Mouse (Mus musculus): ENCODE measurements around the gene Gm8212. TPM values are rescaled to one million over a fixed set of nuclear protein-coding genes. Genes with fewer than 3 reads are reported as not detected.

The Gm8212 gene
- polyA plus RNA-seq (2017; shearing (Covaris generic)) = under 1 TPM in 1 of 2 experiments, not detected in 1; 0.92 TPM

GRCm38 (mm10) chr14:44197361-44197760 lies at the start of gene Gm8212:
Gm8212 (plus strand) TSS chr14:44197661.

GRCm38 (mm10) chr14:44213154-44213553 lies 15.7 kb downstream of the Gm8212 start, which contains the start of gene 4930503E14Rik:
4930503E14Rik (minus strand) TSS chr14:44213254.

Other genes with a start within 250 kb of the Gm8212 start
- gene Ang5, start 240.6 kb upstream of the Gm8212 start, polyA plus RNA-seq (2017; shearing (Covaris generic)) = not detected
- not detected for gene Ang6, start 195.4 kb upstream of the Gm8212 start, polyA plus RNA-seq (2017; shearing (Covaris generic))
- gene Ear2, start 95.0 kb upstream of the Gm8212 start, polyA plus RNA-seq (2017; shearing (Covaris generic)) = 1 to 10 TPM in 1 of 2 experiments, not detected in 1; 4.4 TPM
- gene Gm3327, start 73.8 kb upstream of the Gm8212 start, polyA plus RNA-seq (2017; shearing (Covaris generic)) = not detected
- gene 4930503E14Rik, start 15.6 kb downstream of the Gm8212 start, polyA plus RNA-seq (2017; shearing (Covaris generic)) = under 1 TPM in 1 of 2 experiments, not detected in 1; 0.76 TPM
- under 1 TPM in 1 of 2 experiments, not detected in 1; 0.70 TPM for gene Gm8220, start 87.9 kb downstream of the Gm8212 start, polyA plus RNA-seq (2017; shearing (Covaris generic))
- under 1 TPM in 1 of 2 experiments, not detected in 1; 0.36 TPM for gene Gm5930, start 140.9 kb downstream of the Gm8212 start, polyA plus RNA-seq (2017; shearing (Covaris generic))
- gene Gm8229, start 167.7 kb downstream of the Gm8212 start, polyA plus RNA-seq (2017; shearing (Covaris generic)) = not detected
- not detected for gene Gm3371, start 213.0 kb downstream of the Gm8212 start, polyA plus RNA-seq (2017; shearing (Covaris generic))
- gene Gm8232, start 236.0 kb downstream of the Gm8212 start, polyA plus RNA-seq (2017; shearing (Covaris generic)) = under 1 TPM in 1 of 2 experiments, not detected in 1; 0.14 TPM